Mouse (Mus musculus) embryonic fibroblast, embryonic 13.5 days (primary cell): ENCODE results near the gene Micall2.

Experiments
- CTCF ChIP-seq: IDR thresholded peaks from 2 replicates; pipeline ENCODE4 v1.5.1; 2011; ENCODE audit warnings: mild to moderate bottlenecking, control low read depth, low read length, moderate library complexity, borderline replicate concordance; ENCODE audit not compliant: insufficient read depth
- POLR2A ChIP-seq: IDR thresholded peaks from 2 replicates; pipeline ENCODE4 v1.6.1; 2011; ENCODE audit warnings: low read depth, mild to moderate bottlenecking, control low read depth, low read length, moderate library complexity

GRCm38 (mm10) chr5:139727261-139727660, 8.9 kb downstream of the Micall2 start:
- TF ChIP-seq CTCF, result no peak
- no peak for TF ChIP-seq POLR2A
